Mouse (Mus musculus) myocyte (in vitro differentiated cells): ENCODE data around the gene Adgb.

Source experiments
- CEBPB ChIP-seq: IDR thresholded peaks from 2 replicates; pipeline ENCODE4 v1.6.1; 2011; ENCODE audit warnings: mild to moderate bottlenecking, moderate library complexity; ENCODE audit not compliant: poor library complexity, insufficient read depth, severe bottlenecking
- E2F4 ChIP-seq: IDR thresholded peaks from one replicate; pipeline ENCODE4 v1.6.1; 2011; ENCODE audit warnings: mild to moderate bottlenecking, control low read depth, moderate library complexity; ENCODE audit not compliant: insufficient read depth
- MYOD1 ChIP-seq, 3 experiments: IDR thresholded peaks; one replicate each; pipeline ENCODE4 v1.6.1; 2011; ENCODE audit warnings: control low read depth in 2 of 3, low read depth in 2 of 3, mild to moderate bottlenecking in 2 of 3, moderate library complexity in 1 of 3; ENCODE audit not compliant: insufficient read length in 2 of 3, control insufficient read depth in 1 of 3
- MYOG ChIP-seq, 3 experiments: IDR thresholded peaks; one replicate each; pipeline ENCODE4 v1.6.1; 2011; ENCODE audit warnings: control low read depth in 2 of 3, low read depth in 2 of 3, mild to moderate bottlenecking in 2 of 3; ENCODE audit not compliant: insufficient read length in 2 of 3, control insufficient read depth in 1 of 3, insufficient read depth in 1 of 3
- POLR2A ChIP-seq: IDR thresholded peaks from one replicate; pipeline ENCODE4 v1.6.1; 2011; ENCODE audit warnings: low read depth, mild to moderate bottlenecking, control low read depth, moderate library complexity; ENCODE audit not compliant: insufficient read length
- POLR2AphosphoS2 ChIP-seq: IDR thresholded peaks from one replicate; pipeline ENCODE4 v1.6.1; 2011; ENCODE audit warnings: low read depth, control low read depth; ENCODE audit not compliant: insufficient read length
- SRF ChIP-seq: IDR thresholded peaks from one replicate; pipeline ENCODE4 v1.6.1; 2011; ENCODE audit warnings: low read depth; ENCODE audit not compliant: control insufficient read depth, insufficient read length
- TCF12 ChIP-seq: IDR thresholded peaks from one replicate; pipeline ENCODE4 v1.6.1; 2011; ENCODE audit warnings: mild to moderate bottlenecking, control low read depth; ENCODE audit not compliant: poor library complexity, insufficient read depth, severe bottlenecking
- TCF3 ChIP-seq: IDR thresholded peaks from one replicate; pipeline ENCODE4 v1.6.1; 2011; ENCODE audit warnings: low read depth, control low read depth; ENCODE audit not compliant: insufficient read length
- USF1 ChIP-seq: IDR thresholded peaks from one replicate; pipeline ENCODE4 v1.6.1; 2011; ENCODE audit warnings: low read depth, mild to moderate bottlenecking, control low read depth, moderate library complexity

- TF ChIP-seq TCF3 (no peak), POLR2A (no peak), POLR2AphosphoS2 (no peak), MYOG (IDR thresholded peaks at IDR 0.05; ENCODE audit: control insufficient read depth in 1 of 3, insufficient read depth in 1 of 3, insufficient read length in 2 of 3, low read depth in 2 of 3) (no peak), USF1 (no peak), MYOD1 (IDR thresholded peaks at IDR 0.05; ENCODE audit: control insufficient read depth in 1 of 3, insufficient read length in 2 of 3, low read depth in 2 of 3) (no peak), CEBPB (no peak), E2F4 (no peak), TCF12 (no peak), SRF (no peak)
Observed at GRCm38 (mm10) chr10:10352184-10352583, 119.9 kb downstream of the Adgb start.
